Mouse (Mus musculus) intestine, embryonic 14.5 days (tissue): Measurements from ENCODE around the gene Kirrel. TPM values are rescaled to one million over a fixed set of nuclear protein-coding genes. Genes with fewer than 3 reads are reported as not detected.
A peak's percentile ranks its signal among the peaks of the same experiment; 100 is the strongest.

Experiments
- ATAC-seq: fragments of 200-750 bp; cut with Nextera tagmentation; replicated peaks from 2 replicates; pipeline ENCODE4 v1.8.0; 2017; ENCODE audit warnings: low read depth, moderate number of reproducible peaks, moderate TSS enrichment, moderate library complexity; ENCODE audit not compliant: low FRiP score, low TSS enrichment
- DNase-seq: peaks from one replicate; pipeline ENCODE4 v3.0.0-alpha.2; 2018; ENCODE audit warnings: low spot score
- H3K27ac ChIP-seq: fragments of 300-500 bp; sonication (generic); 2 replicates; pipeline ENCODE4 v1.5.1; 2014; ENCODE audit warnings: low read depth, mild to moderate bottlenecking, control low read depth
- H3K27me3 ChIP-seq: fragments of 300-500 bp; sonication (generic); replicated peaks from 2 replicates; pipeline ENCODE4 v1.6.1; 2014; ENCODE audit warnings: low read length, control low read depth; ENCODE audit not compliant: control insufficient read depth, insufficient read depth
- H3K36me3 ChIP-seq: fragments of 300-500 bp; sonication (generic); 2 replicates; pipeline ENCODE4 v1.6.1; 2014; ENCODE audit warnings: low read length, control low read depth; ENCODE audit not compliant: control insufficient read depth, insufficient read depth
- H3K4me1 ChIP-seq: fragments of 300-500 bp; sonication (generic); replicated peaks from 2 replicates; pipeline ENCODE4 v1.6.1; 2014; ENCODE audit warnings: low read length, control low read depth, mixed read lengths; ENCODE audit not compliant: control insufficient read depth, insufficient read depth
- H3K4me2 ChIP-seq: fragments of 300-500 bp; sonication (generic); 2 replicates; pipeline ENCODE4 v1.6.1; 2014; ENCODE audit warnings: low read length
- H3K4me3 ChIP-seq: fragments of 300-500 bp; sonication (generic); 2 replicates; pipeline ENCODE4 v1.5.1; 2014; ENCODE audit warnings: low read depth, low read length, control low read depth, mixed read lengths
- H3K9ac ChIP-seq: fragments of 300-500 bp; sonication (generic); 2 replicates; pipeline ENCODE4 v1.6.1; 2014; ENCODE audit warnings: mild to moderate bottlenecking, low read length
- H3K9me3 ChIP-seq: fragments of 300-500 bp; sonication (generic); 2 replicates; pipeline ENCODE4 v1.6.1; 2016; ENCODE audit warnings: low read length, control low read depth; ENCODE audit not compliant: control insufficient read depth
- WGBS: fragments of 180-500 bp; shearing (Covaris S2); extraction: QIAGEN DNeasy Blood & Tissue Kit; methylation state at CpG from one replicate; pipeline ENCODE4 v1.1.7; 2014; 5-methylcytosine and 5-hydroxymethylcytosine counted together
- polyA plus RNA-seq: library from polyadenylated mRNA; unstranded; fragments of >200 nt; fragmentation: Nextera tagmentation; extraction: Ambion mirVana; gene quantifications from 2 replicates; pipeline ENCODE4 v1.2.1, GENCODE M21; 2014

The Kirrel gene
- 10.1 and 10.8 TPM in 2 replicates for polyA plus RNA-seq

- Histone ChIP-seq H3K9ac (peak within 1 kb of the TSS; percentile 86), H3K27me3 (no peaks in the 10 kb centered on the region), H3K4me1 (peaks cover 39% of the 10 kb centered on the region), H3K27ac (peak within 1 kb of the TSS; percentile 90), H3K4me2 (peak within 1 kb of the TSS; percentile 91), H3K9me3 (no peaks in the 10 kb centered on the region), H3K4me3 (peak within 1 kb of the TSS; percentile 59), H3K36me3 (no peaks in the 10 kb centered on the region)
- peak; percentile 93 for DNase-seq
- ATAC-seq, result peak; percentile 86
- WGBS, result 0% methylated on average over 41 of the region's 45 CpGs
Measured at GRCm38 (mm10) chr3:87174096-87174768, at the start of gene Kirrel. Kirrel (minus strand) TSS chr3:87174747.

DNA sequence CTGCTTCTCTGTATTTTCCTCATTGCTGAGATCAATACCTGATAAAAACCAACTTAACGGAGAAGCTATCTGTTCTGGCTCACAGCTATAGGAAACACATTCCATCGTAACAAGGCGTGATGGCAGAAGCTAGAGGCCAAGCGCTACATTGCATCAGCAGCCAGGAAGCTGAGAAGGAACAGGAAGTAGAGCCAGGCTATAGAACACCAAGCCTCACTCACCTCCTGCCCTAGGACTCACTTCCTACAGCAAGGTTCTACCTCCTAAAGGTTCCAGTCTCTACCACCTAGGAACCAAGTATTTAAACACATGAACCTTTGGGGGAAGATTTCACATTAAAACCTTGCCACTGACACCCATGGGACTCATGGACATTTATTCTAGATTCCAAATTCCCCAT lies 49.1 kb upstream of the Kirrel start:
- Histone ChIP-seq H3K27ac (no peak overlapping the region), H3K36me3 (no peaks in the 10 kb centered on the region), H3K4me1 (no peaks in the 10 kb centered on the region), H3K9me3 (no peaks in the 10 kb centered on the region), H3K9ac (no peak overlapping the region), H3K27me3 (no peaks in the 10 kb centered on the region), H3K4me3 (no peak overlapping the region), H3K4me2 (no peak overlapping the region)
- ATAC-seq, result no peak
- no peak for DNase-seq
- 82% methylated on average over 4 of the region's 4 CpGs for WGBS

DNA sequence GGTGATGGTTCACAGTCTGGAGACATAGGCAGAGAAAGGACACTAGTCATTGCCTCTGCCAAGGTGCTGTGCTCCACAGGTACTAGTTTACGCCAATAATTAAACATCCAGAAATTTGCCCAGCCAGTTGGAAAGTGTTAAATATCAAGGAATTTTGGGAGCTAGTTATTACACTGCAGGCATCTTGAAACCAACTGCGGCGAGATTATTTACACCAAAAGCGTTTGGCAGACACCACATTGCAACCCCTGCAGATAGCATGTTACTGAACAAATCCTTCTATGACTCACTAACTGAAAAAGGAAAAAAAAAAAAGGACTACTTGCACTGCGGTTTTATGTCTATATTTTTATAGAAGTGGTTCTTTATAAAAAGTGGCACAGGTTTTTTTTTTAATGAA lies 47.8 kb upstream of the Kirrel start:
- Histone ChIP-seq H3K9me3 (no peaks in the 10 kb centered on the region), H3K4me1 (no peaks in the 10 kb centered on the region), H3K9ac (no peak overlapping the region), H3K4me3 (no peak overlapping the region), H3K36me3 (no peaks in the 10 kb centered on the region), H3K27ac (no peak overlapping the region), H3K27me3 (no peaks in the 10 kb centered on the region), H3K4me2 (no peak overlapping the region)
- ATAC-seq, result no peak
- 77% methylated on average over 5 of the region's 5 CpGs for WGBS
- no peak for DNase-seq

- WGBS, result 73% methylated on average over 11 of the region's 11 CpGs
- ATAC-seq, result no peak
- no peak overlapping the region for H3K4me2 ChIP-seq
Measured at GRCm38 (mm10) chr3:87215176-87215575, 40.6 kb upstream of the Kirrel start.

DNA sequence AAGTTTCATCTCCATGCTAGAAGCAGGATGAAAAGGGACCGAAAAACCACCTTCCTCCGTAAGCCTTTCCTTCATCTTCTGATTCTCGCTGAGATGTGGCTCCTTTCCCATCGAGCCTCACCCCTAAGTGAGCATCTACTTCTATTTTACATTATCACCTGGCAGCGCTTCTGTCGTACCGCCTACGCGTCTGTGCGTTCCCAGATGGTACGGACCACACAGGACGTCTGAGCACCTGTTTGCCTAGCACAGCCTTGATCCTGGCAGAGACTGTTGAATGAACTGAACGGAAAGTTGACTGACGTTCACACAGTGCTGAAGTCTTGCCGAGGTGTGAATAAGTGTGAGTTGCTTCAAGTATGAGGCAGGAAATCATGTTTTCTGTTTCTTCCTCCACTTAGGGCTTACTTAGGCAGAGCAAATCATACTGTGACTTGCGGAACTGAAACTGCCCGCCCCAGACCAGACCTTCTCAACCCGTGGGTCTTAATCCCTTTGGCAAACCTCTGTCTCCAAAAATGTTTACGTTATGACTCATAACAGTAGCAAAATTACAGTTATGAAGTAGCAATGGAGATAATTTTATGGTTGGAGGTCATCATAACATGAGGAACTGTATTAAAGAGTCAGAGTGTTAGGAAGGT lies 39.8 kb upstream of the Kirrel start:
- Histone ChIP-seq H3K4me1 (no peaks in the 10 kb centered on the region), H3K9ac (no peak overlapping the region), H3K36me3 (no peaks in the 10 kb centered on the region), H3K4me3 (no peak overlapping the region), H3K27me3 (no peaks in the 10 kb centered on the region), H3K4me2 (no peak overlapping the region), H3K9me3 (no peaks in the 10 kb centered on the region), H3K27ac (no peak overlapping the region)
- no peak for DNase-seq
- ATAC-seq, result no peak
- WGBS, result 86% methylated on average over 19 of the region's 19 CpGs

More at GRCm38 (mm10) chr3:87215176-87215575, 40.6 kb upstream of the Kirrel start:
- DNase-seq, result no peak
- Histone ChIP-seq H3K27ac (no peak overlapping the region), H3K4me1 (no peaks in the 10 kb centered on the region), H3K9ac (no peak overlapping the region), H3K9me3 (no peaks in the 10 kb centered on the region), H3K4me3 (no peak overlapping the region), H3K36me3 (no peaks in the 10 kb centered on the region), H3K27me3 (no peaks in the 10 kb centered on the region)

DNA sequence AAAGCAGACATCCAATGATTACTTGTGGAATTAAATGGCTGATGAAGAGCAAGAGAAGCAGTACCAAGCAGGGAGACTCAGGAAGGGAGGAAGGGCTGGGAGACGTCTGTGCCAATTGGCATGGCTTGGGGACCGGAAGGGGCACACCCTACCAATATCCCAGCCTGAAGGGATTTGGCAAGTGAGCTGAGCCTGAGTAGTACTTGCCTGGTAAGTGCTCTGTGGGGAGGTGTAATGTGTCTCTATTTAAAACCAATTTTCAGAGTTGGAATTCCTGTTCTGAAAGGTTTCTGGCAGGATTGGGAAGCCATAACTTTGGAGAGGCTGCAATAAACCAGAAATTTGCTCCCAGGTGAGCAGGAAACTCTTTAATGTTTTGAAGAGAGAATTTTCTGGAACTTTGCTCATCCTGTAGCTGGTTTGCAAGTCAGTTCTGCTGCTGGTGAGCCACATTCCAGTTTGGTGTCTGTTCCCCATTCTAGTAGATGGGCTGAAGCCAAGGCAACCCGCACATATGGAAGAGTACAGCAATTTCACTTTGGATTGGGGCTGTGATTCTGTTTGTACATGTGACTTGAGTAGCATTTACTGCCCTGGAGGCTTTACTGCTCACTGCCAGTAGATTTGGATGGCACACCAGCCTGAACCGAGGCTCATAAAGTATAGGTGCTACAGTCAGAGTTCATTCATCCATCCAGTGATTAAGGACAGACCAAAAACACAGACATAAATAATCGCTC lies 32.0 kb upstream of the Kirrel start:
- no peaks in the 10 kb centered on the region for H3K4me1 ChIP-seq
- DNase-seq, result no peak
- no peaks in the 10 kb centered on the region for H3K36me3 ChIP-seq

DNA sequence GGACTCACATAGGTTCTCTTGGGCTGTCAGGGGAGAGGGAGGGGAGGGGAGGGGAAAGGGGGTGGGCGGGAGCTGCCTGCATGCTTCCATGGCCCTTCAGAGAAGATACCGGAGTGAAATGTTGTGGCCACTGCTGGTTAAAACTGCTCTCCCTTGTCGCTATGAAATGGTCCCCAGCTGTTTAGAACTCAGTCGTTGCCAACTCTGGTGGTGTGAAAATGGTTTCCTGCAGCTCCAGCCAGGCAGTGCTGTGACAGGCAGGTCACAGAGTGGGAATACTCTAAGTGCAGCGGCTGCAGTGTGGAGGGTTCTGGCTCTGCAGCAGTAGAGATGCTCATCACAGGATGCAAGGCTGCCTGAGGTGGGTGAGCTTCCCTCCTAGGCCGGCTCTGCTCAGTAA lies 22.1 kb upstream of the Kirrel start:
- Histone ChIP-seq H3K9ac (no peak overlapping the region), H3K9me3 (no peaks in the 10 kb centered on the region), H3K27ac (no peak overlapping the region), H3K27me3 (no peaks in the 10 kb centered on the region), H3K4me3 (no peak overlapping the region), H3K4me2 (no peak overlapping the region), H3K36me3 (no peaks in the 10 kb centered on the region), H3K4me1 (no peaks in the 10 kb centered on the region)
- DNase-seq, result no peak
- 35% methylated on average over 6 of the region's 6 CpGs for WGBS
- ATAC-seq, result no peak

More for the DNA sequence above, 32.0 kb upstream of the Kirrel start:
- ATAC-seq, result no peak
- H3K9me3 ChIP-seq, result no peaks in the 10 kb centered on the region
- no peak overlapping the region for H3K9ac ChIP-seq
- H3K27ac ChIP-seq, result no peak overlapping the region
- H3K27me3 ChIP-seq, result no peaks in the 10 kb centered on the region
- H3K4me2 ChIP-seq, result no peak overlapping the region
- H3K4me3 ChIP-seq, result no peak overlapping the region
- whole genome bisulfite sequencing, result 80% methylated on average over 5 of the region's 5 CpGs

DNA sequence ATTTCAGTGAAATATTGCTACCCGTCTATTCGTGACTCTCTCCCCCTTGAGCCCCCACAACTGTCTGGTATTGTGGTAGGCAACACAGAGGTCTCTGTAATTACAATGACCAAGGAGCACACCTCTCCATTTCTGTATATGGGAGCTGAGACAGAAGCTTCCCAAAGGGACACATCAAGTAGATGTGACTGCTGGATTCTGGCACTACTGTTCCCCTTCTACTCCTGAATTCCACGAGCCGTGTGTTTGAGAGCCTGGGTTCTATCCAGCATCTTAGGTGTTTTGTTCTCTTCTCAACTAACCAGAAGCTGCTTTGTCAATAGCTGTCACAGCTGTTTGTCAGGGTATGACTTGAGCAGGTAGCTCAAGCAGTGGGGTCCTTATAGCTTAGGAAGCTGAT lies 20.5 kb upstream of the Kirrel start:
- Histone ChIP-seq H3K27me3 (no peaks in the 10 kb centered on the region), H3K4me2 (no peak overlapping the region), H3K27ac (no peak overlapping the region), H3K36me3 (no peaks in the 10 kb centered on the region), H3K4me3 (no peak overlapping the region), H3K9me3 (no peaks in the 10 kb centered on the region), H3K4me1 (no peaks in the 10 kb centered on the region), H3K9ac (no peak overlapping the region)
- DNase-seq (no peak), ATAC-seq (no peak)
- 91% methylated on average over 4 of the region's 4 CpGs for WGBS
